Mouse (Mus musculus) limb, embryonic 14.5 days (tissue): Measurements from ENCODE around the gene D10Wsu102e. TPM values are rescaled to one million over a fixed set of nuclear protein-coding genes. Genes with fewer than 3 reads are reported as not detected.
"Not testable (repeated sequence)": the region's sequence is repeated elsewhere in the genome, so short reads cannot be mapped to it uniquely, and the experiment has no call there.

Source experiments
- ATAC-seq: fragments of 200-750 bp; cut with Nextera tagmentation; 2 replicates; pipeline ENCODE4 v1.8.0; 2017; ENCODE audit warnings: low read depth, moderate number of reproducible peaks, moderate TSS enrichment; ENCODE audit not compliant: low FRiP score
- DNase-seq: peaks from one replicate; pipeline ENCODE4 v3.0.0-alpha.2; 2015; ENCODE audit warnings: low spot score
- H3K27ac ChIP-seq: fragments of 300-500 bp; sonication (generic); replicated peaks from 2 replicates; pipeline ENCODE4 v1.5.1; 2014; ENCODE audit warnings: low read depth, mild to moderate bottlenecking, low read length, moderate library complexity, mixed read lengths
- H3K27me3 ChIP-seq: fragments of 300-500 bp; sonication (generic); 2 replicates; pipeline ENCODE4 v1.6.1; 2014; ENCODE audit warnings: low read length, mixed read lengths; ENCODE audit not compliant: control insufficient read depth, insufficient read depth
- H3K36me3 ChIP-seq: fragments of 300-500 bp; sonication (generic); 2 replicates; pipeline ENCODE4 v1.6.1; 2014; ENCODE audit warnings: mild to moderate bottlenecking, low read length, moderate library complexity, mixed read lengths; ENCODE audit not compliant: control insufficient read depth, insufficient read depth
- H3K4me1 ChIP-seq: fragments of 300-500 bp; sonication (generic); 2 replicates; pipeline ENCODE4 v1.6.1; 2014; ENCODE audit warnings: antibody characterized with exemption, low read length, mixed read lengths; ENCODE audit not compliant: control insufficient read depth, insufficient read depth
- H3K4me2 ChIP-seq: fragments of 300-500 bp; sonication (generic); replicated peaks from 2 replicates; pipeline ENCODE4 v1.6.1; 2014; ENCODE audit warnings: low read depth, mild to moderate bottlenecking, low read length, moderate library complexity; ENCODE audit not compliant: severe bottlenecking
- H3K4me3 ChIP-seq: fragments of 300-500 bp; sonication (generic); replicated peaks from 2 replicates; pipeline ENCODE4 v1.5.1; 2014; ENCODE audit warnings: low read length
- H3K9ac ChIP-seq: fragments of 300-500 bp; sonication (generic); 2 replicates; pipeline ENCODE4 v1.6.1; 2014; ENCODE audit warnings: mild to moderate bottlenecking, low read depth, low read length, moderate library complexity; ENCODE audit not compliant: severe bottlenecking
- H3K9me3 ChIP-seq: fragments of 300-500 bp; sonication (generic); 2 replicates; pipeline ENCODE4 v1.6.1; 2016; ENCODE audit warnings: low read length; ENCODE audit not compliant: control insufficient read depth
- POLR2A ChIP-seq: fragments of 200-500 bp; IDR thresholded peaks from 2 replicates; pipeline ENCODE4 v1.8.0; 2012; ENCODE audit warnings: inconsistent platforms, mild to moderate bottlenecking, moderate library complexity, borderline replicate concordance; ENCODE audit not compliant: insufficient read depth, insufficient read length; ENCODE audit errors: extremely low read depth
- WGBS: fragments of 180-500 bp; shearing (Covaris S2); extraction: QIAGEN DNeasy Blood & Tissue Kit; methylation state at CpG from one replicate; pipeline ENCODE4 v1.1.7; 2014; 5-methylcytosine and 5-hydroxymethylcytosine counted together
- polyA plus RNA-seq, 2 experiments: library from polyadenylated mRNA; depleted of rRNA in 1 of 2; stranded (reverse) in 1 of 2; unstranded in 1 of 2; fragments of >200 nt; fragmentation: Nextera tagmentation in 1 of 2; extraction: Ambion mirVana in 1 of 2; gene quantifications; 2 replicates each; pipeline versions ENCODE4 v1.2.1 to v1.2.3; 2012 to 2014

D10Wsu102e gene
- polyA plus RNA-seq, 2 experiments: 0.63 to 0.64 TPM

DNA sequence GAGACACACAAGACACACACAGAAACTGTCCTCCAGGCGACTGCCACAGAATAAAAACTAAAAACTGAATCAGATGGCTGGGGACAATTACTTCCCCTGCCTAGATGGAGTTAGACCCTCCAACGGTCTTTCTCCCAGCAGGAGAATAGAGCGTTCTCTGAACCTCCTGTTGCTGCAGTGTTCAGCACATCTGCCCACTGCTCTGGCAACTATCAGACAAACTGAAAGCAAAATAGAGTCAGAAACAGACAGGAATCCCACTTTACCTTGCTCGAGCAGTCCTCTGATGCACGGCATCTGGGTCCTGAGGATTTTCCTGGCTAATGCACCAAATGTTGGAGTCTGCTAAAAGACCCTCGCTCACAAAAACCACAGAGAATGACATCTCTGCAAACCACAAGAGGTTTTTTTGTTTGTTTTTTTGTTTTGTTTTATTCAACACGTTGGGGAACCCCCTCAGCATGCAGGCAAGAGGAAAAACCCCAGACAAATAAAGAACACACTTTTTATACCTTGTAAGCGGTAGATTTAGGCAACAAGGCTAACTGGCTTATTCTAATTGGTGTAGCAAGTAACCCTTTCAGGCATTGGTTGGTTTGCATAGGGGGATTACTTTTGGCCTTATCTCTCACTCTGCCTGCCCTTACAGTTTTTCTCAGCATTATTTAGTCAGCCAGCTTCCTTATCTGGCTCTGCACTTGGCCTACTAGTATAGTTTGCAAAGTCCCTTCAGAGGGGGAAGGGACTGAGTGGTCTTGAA lies 24.6 kb downstream of the D10Wsu102e start:
- no peaks in the 10 kb centered on the region for H3K4me1 ChIP-seq
- H3K27ac ChIP-seq: no peak overlapping the region
- TF ChIP-seq POLR2A: no peak
- 86% methylated on average over 8 of the region's 8 CpGs for WGBS
- ATAC-seq (no peak), DNase-seq (no peak)
- H3K27me3 ChIP-seq: no peaks in the 10 kb centered on the region
- no peaks in the 10 kb centered on the region for H3K9me3 ChIP-seq
- 0 out of 2 replicates have a peak, but pooled peaks cover 3% of the 10 kb centered on the region for H3K36me3 ChIP-seq
- H3K4me3 ChIP-seq: no peak overlapping the region
- no peak overlapping the region for H3K9ac ChIP-seq
- no peak overlapping the region for H3K4me2 ChIP-seq

DNA sequence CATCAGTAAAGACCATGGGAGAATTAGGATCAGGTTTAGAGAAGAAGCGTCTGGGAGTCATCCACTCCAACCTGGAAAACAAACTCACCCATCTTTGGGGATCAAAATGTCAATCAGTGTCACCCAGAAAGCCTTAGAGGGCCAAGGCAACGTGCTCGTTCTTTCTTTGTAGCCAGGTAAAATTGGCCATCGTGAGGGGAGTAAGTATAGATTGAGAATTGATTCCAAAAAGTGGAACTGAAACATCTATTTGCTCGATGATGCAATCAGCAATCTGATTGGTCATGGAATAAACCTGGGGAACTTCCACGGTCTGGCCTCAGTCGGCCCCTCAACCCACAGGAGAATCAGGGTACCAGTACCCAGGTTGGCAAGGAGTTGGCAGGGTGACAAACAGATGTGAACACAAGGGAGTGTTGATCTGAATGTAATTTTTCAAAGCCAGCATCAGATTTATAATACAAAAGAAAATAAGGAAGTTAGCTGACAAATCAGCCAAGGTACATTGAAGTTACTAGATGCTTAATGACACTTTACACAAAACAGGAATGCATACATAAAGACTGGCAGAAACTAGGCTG lies 25.4 kb downstream of the D10Wsu102e start:
- WGBS: 95% methylated on average over 7 of the region's 7 CpGs
- TF ChIP-seq POLR2A: no peak
- no peak for ATAC-seq

DNA sequence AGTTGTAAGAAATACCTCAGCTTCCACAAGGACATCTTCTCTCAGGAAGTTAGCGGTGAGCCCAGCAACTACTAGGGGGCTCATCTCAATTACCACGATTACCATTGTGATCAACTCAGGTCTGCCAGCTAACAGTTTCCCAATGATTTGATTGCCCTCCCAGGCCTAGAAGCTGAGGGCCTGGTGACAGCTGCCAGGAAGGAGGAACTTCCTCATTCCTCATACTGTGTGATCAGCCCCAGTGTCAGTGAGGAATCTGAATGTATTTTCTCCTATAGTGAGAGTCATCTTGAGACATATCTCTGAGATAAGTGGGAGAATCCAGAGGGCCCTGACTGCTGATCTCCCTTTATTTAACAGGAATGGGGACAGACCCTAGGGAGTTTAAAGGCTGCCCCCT lies 37.3 kb downstream of the D10Wsu102e start:
- Histone ChIP-seq H3K9ac (no peak overlapping the region), H3K4me1 (no peaks in the 10 kb centered on the region), H3K27me3 (no peaks in the 10 kb centered on the region), H3K27ac (no peak overlapping the region), H3K36me3 (no peaks in the 10 kb centered on the region), H3K4me3 (no peak overlapping the region), H3K4me2 (no peak overlapping the region), H3K9me3 (no peaks in the 10 kb centered on the region)
- TF ChIP-seq POLR2A: no peak
- DNase-seq (no peak), ATAC-seq (no peak)
- 100% methylated on average over 2 of the region's 2 CpGs for WGBS

More for the DNA sequence above, 25.4 kb downstream of the D10Wsu102e start:
- no peaks in the 10 kb centered on the region for H3K4me1 ChIP-seq
- H3K27ac ChIP-seq: no peak overlapping the region
- no peak overlapping the region for H3K4me3 ChIP-seq
- H3K9me3 ChIP-seq: no peaks in the 10 kb centered on the region
- DNase-seq: no peak
- no peak overlapping the region for H3K4me2 ChIP-seq
- no peak overlapping the region for H3K9ac ChIP-seq
- H3K27me3 ChIP-seq: no peaks in the 10 kb centered on the region
- 0 out of 2 replicates have a peak, but pooled peaks cover 3% of the 10 kb centered on the region for H3K36me3 ChIP-seq

DNA sequence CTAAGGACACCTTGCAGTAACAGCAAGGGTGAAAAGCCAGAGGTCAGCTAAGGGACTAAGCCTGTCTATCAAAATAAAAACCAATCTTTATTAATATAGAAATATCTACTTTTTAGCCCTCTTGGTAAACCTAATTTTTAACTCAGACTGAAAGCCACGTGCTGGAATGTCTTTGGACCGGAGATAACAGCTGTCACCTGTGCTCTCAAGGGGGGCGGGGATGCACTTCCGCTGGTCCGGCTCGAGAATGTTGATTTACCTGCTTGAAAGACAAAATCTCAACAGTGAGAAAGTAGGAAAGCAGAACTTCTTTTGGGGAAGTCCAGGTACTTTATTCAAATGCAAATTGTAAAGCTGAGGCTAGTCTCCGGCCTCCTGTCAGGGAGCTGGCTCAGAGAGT lies 40.9 kb downstream of the D10Wsu102e start:
- WGBS: 91% methylated on average over 6 of the region's 7 CpGs
- not testable (repeated sequence) for H3K27me3 ChIP-seq, H3K4me2 ChIP-seq, H3K4me3 ChIP-seq, DNase-seq, H3K27ac ChIP-seq, H3K4me1 ChIP-seq, H3K9me3 ChIP-seq, H3K36me3 ChIP-seq, H3K9ac ChIP-seq, ATAC-seq

- Histone ChIP-seq H3K4me1 (no peaks in the 10 kb centered on the region), H3K36me3 (no peaks in the 10 kb centered on the region), H3K27ac (no peak overlapping the region), H3K4me2 (no peak overlapping the region), H3K9me3 (no peaks in the 10 kb centered on the region), H3K9ac (no peak overlapping the region), H3K4me3 (no peak overlapping the region), H3K27me3 (no peaks in the 10 kb centered on the region)
- 91% methylated on average over 9 of the region's 11 CpGs for WGBS
- ATAC-seq: no peak
- TF ChIP-seq POLR2A: no peak
- no peak for DNase-seq
Observed at GRCm38 (mm10) chr10:83405031-83405430, 45.0 kb downstream of the D10Wsu102e start.

- H3K9ac ChIP-seq: no peak overlapping the region
- WGBS: 96% methylated on average over 11 of the region's 11 CpGs
Observed at GRCm38 (mm10) chr10:83405711-83406110, 45.7 kb downstream of the D10Wsu102e start.

More at GRCm38 (mm10) chr10:83405711-83406110, 45.7 kb downstream of the D10Wsu102e start:
- no peaks in the 10 kb centered on the region for H3K9me3 ChIP-seq
- no peak overlapping the region for H3K4me2 ChIP-seq
- TF ChIP-seq POLR2A: no peak
- no peaks in the 10 kb centered on the region for H3K27me3 ChIP-seq
- no peaks in the 10 kb centered on the region for H3K4me1 ChIP-seq
- no peaks in the 10 kb centered on the region for H3K36me3 ChIP-seq
- no peak for ATAC-seq
- no peak overlapping the region for H3K27ac ChIP-seq
- DNase-seq: no peak
- no peak overlapping the region for H3K4me3 ChIP-seq
